Mouse (Mus musculus): ENCODE measurements around the gene Parp16. TPM values are rescaled to one million over a fixed set of nuclear protein-coding genes. Genes with fewer than 3 reads are reported as not detected.

Parp16 gene
- polyA plus RNA-seq, 1 experiment from 2014 or later: 8.6 TPM

DNA sequence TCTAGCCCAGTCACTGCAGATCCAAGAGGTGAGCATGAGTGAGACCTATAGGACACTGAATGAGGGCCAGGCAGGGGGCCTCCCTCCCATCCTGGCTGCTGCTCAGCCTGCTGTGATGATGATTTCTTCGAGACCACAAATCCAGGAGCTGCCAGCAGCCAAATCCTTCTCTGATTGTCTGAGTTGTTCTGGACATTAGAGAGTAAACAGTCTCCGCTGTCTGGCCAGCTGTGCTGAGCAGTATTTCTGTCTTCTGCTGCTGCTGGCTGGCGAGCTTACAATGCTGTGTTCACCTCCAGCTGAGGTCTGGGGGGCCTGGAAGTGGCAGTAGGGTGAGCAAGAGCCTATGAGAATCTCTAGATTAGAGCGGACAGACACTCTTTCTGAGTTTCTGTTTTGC lies 48.1 kb downstream of the Parp16 start:
- no peak for TF ChIP-seq CTCF (IDR thresholded peaks at IDR 0.05; ENCODE audit: low read depth)
- no peaks in the 10 kb centered on the region for H3K27me3 ChIP-seq (ENCODE audit: insufficient read depth, low read length)
- no peaks in the 10 kb centered on the region for H3K9me3 ChIP-seq (replicated peaks; ENCODE audit: low read length)
- peaks cover 24% of the 10 kb centered on the region for H3K4me1 ChIP-seq (replicated peaks; ENCODE audit: insufficient read depth, low read length)
- H3K36me3 ChIP-seq (ENCODE audit: insufficient read depth, low read length): no peaks in the 10 kb centered on the region
- ATAC-seq (replicated peaks; ENCODE audit: low FRiP score, low read depth) (no peak), DNase-seq (ENCODE audit: low spot score) (no peak)
- H3K4me2 ChIP-seq (ENCODE audit: low read length): no peak overlapping the region
- H3K9ac ChIP-seq (ENCODE audit: low read depth, low read length): peak overlapping the region; percentile 23; the same call in 1 of the 2 replicates
- 55% methylated on average over 4 of the region's 4 CpGs for WGBS
- no peak overlapping the region for H3K4me3 ChIP-seq (replicated peaks; ENCODE audit: low read depth, low read length)
- H3K27ac ChIP-seq: peak overlapping the region; percentile 43

DNA sequence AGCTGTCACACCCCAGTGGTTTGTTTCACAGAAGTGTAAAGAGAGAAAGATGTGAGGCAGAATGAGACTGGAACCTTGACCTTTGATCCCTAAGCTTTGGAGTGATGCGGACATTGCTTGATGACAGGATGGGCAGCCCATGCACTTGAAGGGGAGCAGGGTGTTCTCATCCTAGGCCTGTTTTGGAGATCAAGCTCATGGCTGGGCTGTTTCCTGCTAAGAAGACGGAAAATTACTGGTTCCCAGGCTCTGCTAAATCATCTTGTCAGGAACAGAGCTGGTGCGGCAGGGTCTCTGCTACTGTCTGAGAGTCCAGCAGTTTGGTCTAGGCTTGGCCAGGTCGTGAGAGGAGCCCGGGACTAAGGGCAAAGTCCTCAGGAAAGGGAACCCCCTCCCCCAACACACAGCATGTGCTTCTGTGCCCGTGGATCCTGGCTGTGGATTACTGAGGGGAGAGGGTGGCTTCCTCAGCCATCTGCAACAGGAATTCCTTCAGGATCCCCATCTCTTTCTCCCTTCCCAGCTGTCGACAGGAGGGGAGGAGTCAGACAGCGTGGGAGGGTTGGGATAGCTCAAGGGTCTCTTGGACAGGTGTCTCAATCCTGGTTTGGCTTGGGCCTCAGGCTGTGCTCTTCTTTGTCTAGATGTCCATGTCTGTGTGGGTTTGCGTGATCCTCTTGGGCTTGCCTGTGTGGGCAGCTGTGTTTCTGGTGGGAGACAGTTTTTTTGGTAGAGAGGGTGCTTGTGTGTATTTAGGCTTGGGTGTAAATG lies 49.1 kb downstream of the Parp16 start:
- H3K4me1 ChIP-seq (replicated peaks; ENCODE audit: insufficient read depth, low read length): peaks cover 24% of the 10 kb centered on the region
- TF ChIP-seq CTCF (IDR thresholded peaks at IDR 0.05; ENCODE audit: low read depth): no peak
- no peaks in the 10 kb centered on the region for H3K36me3 ChIP-seq (ENCODE audit: insufficient read depth, low read length)
- ATAC-seq (replicated peaks; ENCODE audit: low FRiP score, low read depth) (peak; percentile 47), DNase-seq (ENCODE audit: low spot score) (peak; percentile 77)
- 0 out of 2 replicates have a peak overlapping the region, but pooled peaks have one; percentile 27 for H3K9ac ChIP-seq (ENCODE audit: low read depth, low read length)
- no peak overlapping the region for H3K4me3 ChIP-seq (replicated peaks; ENCODE audit: low read depth, low read length)
- peak overlapping the region; percentile 43 for H3K27ac ChIP-seq
- no peak overlapping the region for H3K4me2 ChIP-seq (ENCODE audit: low read length)
- no peaks in the 10 kb centered on the region for H3K9me3 ChIP-seq (replicated peaks; ENCODE audit: low read length)
- H3K27me3 ChIP-seq (ENCODE audit: insufficient read depth, low read length): no peaks in the 10 kb centered on the region
- WGBS: 26% methylated on average over 9 of the region's 9 CpGs

DNA sequence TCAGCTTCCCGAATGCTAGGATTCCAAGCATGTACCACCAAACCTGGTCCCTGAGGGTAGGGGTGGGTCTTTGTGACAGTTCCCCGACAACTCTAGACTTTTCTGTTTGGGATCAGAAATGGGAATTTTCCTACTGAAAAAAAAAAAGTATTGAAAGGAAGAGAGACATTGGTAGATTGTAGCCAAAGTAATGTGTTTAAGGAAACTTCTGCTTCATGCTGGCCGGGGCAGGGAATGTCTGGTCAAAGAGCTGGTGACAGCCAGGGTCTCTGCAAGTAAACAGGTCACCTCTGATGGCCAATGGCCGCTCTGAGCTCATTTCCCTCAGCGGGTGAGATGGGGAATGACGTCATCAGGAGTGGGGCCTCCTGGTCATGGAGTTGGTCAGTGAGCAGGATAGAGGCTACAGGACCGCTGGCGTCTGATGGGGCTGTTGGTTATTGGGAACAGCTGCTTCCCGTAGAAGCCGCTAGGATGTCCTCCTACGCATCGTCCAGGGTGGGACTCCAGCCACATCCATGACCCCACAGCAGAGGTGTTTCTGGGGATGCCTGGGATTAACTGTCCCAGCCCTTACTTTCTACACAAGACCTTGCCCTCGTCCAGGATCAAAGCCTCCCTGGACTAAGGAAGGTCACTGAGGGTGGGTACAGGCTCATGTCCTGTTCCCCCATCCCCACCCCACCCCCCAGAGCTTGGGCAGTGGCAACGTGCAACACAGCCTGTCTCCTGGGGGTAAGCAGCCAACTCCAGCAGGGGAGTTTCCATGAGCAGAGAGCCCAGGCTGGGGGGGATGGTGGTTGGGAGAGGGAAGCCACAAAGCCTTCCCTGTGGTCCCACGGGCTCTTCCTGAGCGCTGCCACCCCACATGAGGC lies 52.6 kb downstream of the Parp16 start:
- no peak for TF ChIP-seq CTCF (IDR thresholded peaks at IDR 0.05; ENCODE audit: low read depth)
- Histone ChIP-seq H3K4me1 (replicated peaks; ENCODE audit: insufficient read depth, low read length) (peaks cover 24% of the 10 kb centered on the region), H3K4me2 (ENCODE audit: low read length) (no peak overlapping the region), H3K36me3 (ENCODE audit: insufficient read depth, low read length) (no peaks in the 10 kb centered on the region), H3K27ac (peak overlapping the region; percentile 31), H3K9ac (ENCODE audit: low read depth, low read length) (no peak overlapping the region), H3K27me3 (ENCODE audit: insufficient read depth, low read length) (no peaks in the 10 kb centered on the region), H3K9me3 (replicated peaks; ENCODE audit: low read length) (no peaks in the 10 kb centered on the region), H3K4me3 (replicated peaks; ENCODE audit: low read depth, low read length) (no peak overlapping the region)
- peak; percentile 53 for ATAC-seq (replicated peaks; ENCODE audit: low FRiP score, low read depth)
- DNase-seq (ENCODE audit: low spot score): peak; percentile 76
- WGBS: 46% methylated on average over 16 of the region's 16 CpGs

DNA sequence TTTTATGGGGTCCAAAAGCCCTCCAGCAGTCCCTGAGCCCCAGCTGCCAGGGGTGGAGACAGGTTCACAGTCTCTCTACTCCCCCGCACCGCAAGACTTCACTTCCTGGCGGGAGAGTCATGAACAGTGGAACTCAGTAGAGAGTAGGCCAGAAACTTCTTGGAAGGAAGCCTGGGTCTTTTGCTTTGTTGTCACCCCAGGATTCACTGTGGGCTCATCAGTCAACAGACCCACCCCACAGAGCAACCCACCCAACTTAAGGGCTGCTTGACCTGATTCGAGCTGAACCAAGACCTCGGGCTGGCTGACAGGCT lies 53.2 kb downstream of the Parp16 start:
- Histone ChIP-seq H3K9me3 (replicated peaks; ENCODE audit: low read length) (no peaks in the 10 kb centered on the region), H3K4me1 (replicated peaks; ENCODE audit: insufficient read depth, low read length) (peaks cover 20% of the 10 kb centered on the region), H3K27me3 (ENCODE audit: insufficient read depth, low read length) (no peaks in the 10 kb centered on the region), H3K4me3 (replicated peaks; ENCODE audit: low read depth, low read length) (no peak overlapping the region), H3K9ac (ENCODE audit: low read depth, low read length) (no peak overlapping the region), H3K4me2 (ENCODE audit: low read length) (no peak overlapping the region), H3K27ac (peak overlapping the region; percentile 31), H3K36me3 (ENCODE audit: insufficient read depth, low read length) (no peaks in the 10 kb centered on the region)
- DNase-seq (ENCODE audit: low spot score) (peak; percentile 72), ATAC-seq (replicated peaks; ENCODE audit: low FRiP score, low read depth) (no peak; the same call in 1 of the 2 replicates)
- 68% methylated on average over 5 of the region's 5 CpGs for WGBS
- no peak for TF ChIP-seq CTCF (IDR thresholded peaks at IDR 0.05; ENCODE audit: low read depth)

DNA sequence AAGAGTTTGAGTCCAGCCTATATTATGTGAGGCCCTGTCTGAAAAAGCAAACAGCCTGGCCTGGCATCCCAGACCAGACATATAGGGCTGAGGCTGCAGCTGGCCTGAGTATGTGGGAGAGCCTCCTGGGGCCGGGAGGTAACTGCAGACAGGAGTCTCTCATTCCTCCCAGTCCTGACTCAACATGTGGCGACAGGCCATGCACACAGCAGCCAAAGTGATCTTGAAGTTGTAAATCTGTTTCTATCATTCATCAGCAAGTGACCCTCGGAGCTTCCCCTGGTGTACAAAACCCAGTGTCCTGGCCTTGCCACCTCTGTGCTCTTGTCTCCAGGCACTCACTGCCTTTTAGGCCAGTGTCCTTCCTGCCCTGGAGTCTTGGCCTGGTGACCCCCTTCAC lies 56.9 kb downstream of the Parp16 start:
- no peak for TF ChIP-seq CTCF (IDR thresholded peaks at IDR 0.05; ENCODE audit: low read depth)
- Histone ChIP-seq H3K4me1 (replicated peaks; ENCODE audit: insufficient read depth, low read length) (0 out of 2 replicates have a peak, but pooled peaks cover 7% of the 10 kb centered on the region), H3K36me3 (ENCODE audit: insufficient read depth, low read length) (no peaks in the 10 kb centered on the region), H3K27me3 (ENCODE audit: insufficient read depth, low read length) (no peaks in the 10 kb centered on the region), H3K4me2 (ENCODE audit: low read length) (no peak overlapping the region), H3K9me3 (replicated peaks; ENCODE audit: low read length) (no peaks in the 10 kb centered on the region), H3K9ac (ENCODE audit: low read depth, low read length) (no peak overlapping the region), H3K4me3 (replicated peaks; ENCODE audit: low read depth, low read length) (no peak overlapping the region), H3K27ac (no peak overlapping the region)
- 41% methylated on average over 3 of the region's 3 CpGs for whole genome bisulfite sequencing
- no peak for DNase-seq (ENCODE audit: low spot score)
- ATAC-seq (replicated peaks; ENCODE audit: low FRiP score, low read depth): no peak

DNA sequence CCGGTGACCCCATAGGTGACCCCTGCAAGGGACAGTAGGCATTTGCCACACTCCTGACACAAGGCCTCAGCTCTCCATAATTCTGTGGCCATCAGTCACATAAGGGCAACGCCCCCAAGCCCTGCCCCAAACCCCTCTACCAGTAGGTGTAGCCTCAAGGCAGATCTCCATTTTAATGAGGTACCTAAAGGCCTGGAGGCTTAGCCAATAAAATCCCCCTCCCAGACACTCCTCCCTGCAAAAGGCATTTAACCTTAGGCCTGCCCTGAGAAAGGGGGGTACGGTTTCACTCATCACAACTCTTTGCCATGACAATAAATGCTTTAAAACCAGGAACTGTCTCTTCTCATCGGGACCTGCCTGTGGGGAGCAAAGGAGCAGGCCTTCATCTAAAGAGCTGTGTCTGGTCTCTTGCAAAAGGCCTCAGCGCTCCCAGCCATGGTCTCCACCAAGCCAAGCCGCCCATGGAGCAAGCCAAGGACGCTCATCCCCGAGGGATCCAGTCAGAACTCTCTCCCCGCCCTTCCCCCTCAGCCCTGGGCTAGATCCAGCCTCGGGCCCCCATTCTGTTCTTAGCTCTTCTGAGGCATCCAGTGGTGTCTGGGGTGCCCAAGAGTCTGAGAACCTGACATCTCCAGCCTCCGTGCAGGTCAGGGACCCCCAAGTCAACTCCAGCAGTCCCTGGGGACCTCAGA lies 60.9 kb downstream of the Parp16 start:
- Histone ChIP-seq H3K27me3 (ENCODE audit: insufficient read depth, low read length) (no peaks in the 10 kb centered on the region), H3K27ac (no peak overlapping the region), H3K4me3 (replicated peaks; ENCODE audit: low read depth, low read length) (no peak overlapping the region), H3K9me3 (replicated peaks; ENCODE audit: low read length) (no peaks in the 10 kb centered on the region), H3K36me3 (ENCODE audit: insufficient read depth, low read length) (no peaks in the 10 kb centered on the region), H3K4me1 (replicated peaks; ENCODE audit: insufficient read depth, low read length) (no peaks in the 10 kb centered on the region), H3K9ac (ENCODE audit: low read depth, low read length) (no peak overlapping the region), H3K4me2 (ENCODE audit: low read length) (no peak overlapping the region)
- DNase-seq (ENCODE audit: low spot score) (no peak), ATAC-seq (replicated peaks; ENCODE audit: low FRiP score, low read depth) (no peak)
- TF ChIP-seq CTCF (IDR thresholded peaks at IDR 0.05; ENCODE audit: low read depth): no peak
- WGBS: 60% methylated on average over 11 of the region's 11 CpGs
